Mouse (Mus musculus) subcutaneous adipose tissue, adult 2 months (tissue): ENCODE measurements around the gene Wdfy3. TPM values are rescaled to one million over a fixed set of nuclear protein-coding genes. Genes with fewer than 3 reads are reported as not detected.

Source experiments
- polyA plus RNA-seq: library from polyadenylated mRNA; depleted of rRNA; stranded (reverse); fragments of >200 nt; gene quantifications from 2 replicates; pipeline ENCODE4 v1.2.3, GENCODE M21; 2012; ENCODE audit warnings: low replicate concordance; rRNA removed

The Wdfy3 gene
- 22.2 and 33.6 TPM in 2 replicates for polyA plus RNA-seq

DNA sequence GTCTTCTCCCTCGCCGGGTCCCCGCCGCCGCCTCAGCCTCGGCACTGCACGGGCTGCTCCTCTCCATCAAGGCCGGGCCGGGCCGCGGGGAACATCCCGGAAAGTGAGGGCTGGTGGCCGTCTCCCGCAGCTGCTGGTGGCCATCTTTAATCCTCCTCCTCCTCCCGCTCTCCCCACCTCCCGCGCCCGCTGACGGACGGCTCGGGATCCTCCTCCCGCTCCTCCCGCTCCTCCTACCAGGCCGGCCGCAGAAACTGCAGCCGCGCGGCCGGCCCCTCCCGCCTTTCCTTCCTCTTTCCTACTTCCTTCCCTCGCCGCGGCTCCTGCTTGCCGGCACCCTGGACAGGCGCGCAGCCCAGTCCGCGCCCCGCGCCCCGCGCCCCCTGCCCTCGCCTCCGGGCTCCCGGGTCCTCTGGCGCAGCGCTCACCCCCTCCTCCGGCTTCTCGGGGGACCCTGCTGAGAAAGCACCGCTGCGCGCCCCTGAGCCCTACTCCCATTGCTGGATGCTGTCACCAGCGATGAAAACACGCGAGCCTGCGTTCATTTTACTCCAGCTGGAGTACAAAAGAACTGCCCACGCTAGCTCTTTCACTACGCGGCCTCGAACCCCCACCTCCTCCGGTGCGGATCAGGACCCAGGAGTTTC lies at the start of gene Wdfy3:
TSS of gene Wdfy3 (minus strand) at position 155 of the 647 bp plus-strand sequence.

